Mouse (Mus musculus): Measurements from ENCODE around the gene Spen. TPM values are rescaled to one million over a fixed set of nuclear protein-coding genes. Genes with fewer than 3 reads are reported as not detected.
A peak's percentile ranks its signal among the peaks of the same experiment; 100 is the strongest.

The Spen gene
- polyA plus RNA-seq, 1 experiment, result 46.9 TPM

GRCm38 (mm10) chr4:141530979-141531378, 7.4 kb downstream of the Spen start:
- Histone ChIP-seq H3K4me3 (ENCODE audit: low read depth, low read length) (no peak overlapping the region), H3K36me3 (ENCODE audit: control insufficient read depth, insufficient read depth, low read length, poor library complexity, severe bottlenecking) (no peaks in the 10 kb centered on the region), H3K27me3 (ENCODE audit: control insufficient read depth, insufficient read depth, low read length, poor library complexity, severe bottlenecking) (no peaks in the 10 kb centered on the region), H3K4me1 (ENCODE audit: control insufficient read depth, insufficient read depth, low read length) (peaks cover 5% of the 10 kb centered on the region), H3K9ac (ENCODE audit: low read depth, poor library complexity, severe bottlenecking) (no peak overlapping the region), H3K9me3 (replicated peaks; ENCODE audit: control insufficient read depth, insufficient read depth, low read length, poor library complexity, severe bottlenecking) (no peaks in the 10 kb centered on the region), H3K27ac (ENCODE audit: insufficient read depth, low read length) (no peak overlapping the region)
- no peak for TF ChIP-seq POLR2A (IDR thresholded peaks at IDR 0.05; ENCODE audit: insufficient read depth, low read length)
- no peak for TF ChIP-seq CTCF (IDR thresholded peaks at IDR 0.05; ENCODE audit: low read depth, low read length)
- no peak for TF ChIP-seq EP300 (IDR thresholded peaks at IDR 0.05; ENCODE audit: insufficient read depth, low read depth, low read length)

- no peak overlapping the region for H3K4me3 ChIP-seq (ENCODE audit: low read depth, low read length)
- TF ChIP-seq EP300 (IDR thresholded peaks at IDR 0.05; ENCODE audit: insufficient read depth, low read depth, low read length), result no peak
- peak; percentile 28 for TF ChIP-seq CTCF (IDR thresholded peaks at IDR 0.05; ENCODE audit: low read depth, low read length)
- H3K9ac ChIP-seq (ENCODE audit: low read depth, poor library complexity, severe bottlenecking), result no peak overlapping the region
- peaks cover 5% of the 10 kb centered on the region for H3K4me1 ChIP-seq (ENCODE audit: control insufficient read depth, insufficient read depth, low read length)
- H3K27ac ChIP-seq (ENCODE audit: insufficient read depth, low read length), result no peak overlapping the region
- no peaks in the 10 kb centered on the region for H3K9me3 ChIP-seq (replicated peaks; ENCODE audit: control insufficient read depth, insufficient read depth, low read length, poor library complexity, severe bottlenecking)
- no peaks in the 10 kb centered on the region for H3K27me3 ChIP-seq (ENCODE audit: control insufficient read depth, insufficient read depth, low read length, poor library complexity, severe bottlenecking)
- no peaks in the 10 kb centered on the region for H3K36me3 ChIP-seq (ENCODE audit: control insufficient read depth, insufficient read depth, low read length, poor library complexity, severe bottlenecking)
Observed at GRCm38 (mm10) chr4:141528938-141529337, 9.5 kb downstream of the Spen start.

DNA sequence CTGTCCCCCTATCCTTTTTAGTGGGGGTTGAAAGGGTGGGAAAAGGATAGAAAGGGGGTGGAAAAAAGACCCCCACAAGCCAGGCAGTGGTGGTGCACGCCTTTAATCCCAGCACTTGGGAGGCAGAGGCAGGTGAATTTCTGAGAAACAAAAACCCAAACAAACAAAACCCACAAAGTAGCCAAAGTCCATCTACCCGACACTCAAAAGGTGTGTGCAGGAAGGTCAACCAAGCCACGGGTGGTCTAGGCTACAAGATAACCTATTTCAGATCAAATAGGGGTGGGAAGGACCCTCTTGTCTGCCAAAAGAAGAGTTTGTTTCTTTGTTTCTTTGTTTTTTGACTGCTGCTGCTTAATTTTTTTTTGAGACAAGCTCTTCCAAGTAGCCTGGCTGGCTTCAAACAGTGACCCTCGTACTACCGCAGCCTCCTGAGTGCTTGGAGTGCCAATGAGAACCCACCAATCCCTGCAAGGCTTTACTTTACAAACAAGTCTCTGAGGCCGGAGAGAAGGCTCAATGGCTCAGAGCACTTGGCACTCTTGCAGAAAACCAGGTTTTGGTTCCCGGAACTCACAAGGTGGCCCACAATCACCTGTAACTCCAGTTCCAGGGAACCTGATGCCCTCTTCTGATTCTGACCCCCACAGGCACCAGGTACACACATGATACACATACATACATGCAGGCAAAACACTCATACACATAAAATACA, 11.3 kb downstream of the Spen start:
- H3K27ac ChIP-seq (ENCODE audit: insufficient read depth, low read length), result no peak overlapping the region
- H3K4me3 ChIP-seq (ENCODE audit: low read depth, low read length), result no peak overlapping the region
- no peak for TF ChIP-seq POLR2A (IDR thresholded peaks at IDR 0.05; ENCODE audit: insufficient read depth, low read length)
- no peak for TF ChIP-seq CTCF (IDR thresholded peaks at IDR 0.05; ENCODE audit: low read depth, low read length)
- TF ChIP-seq EP300 (IDR thresholded peaks at IDR 0.05; ENCODE audit: insufficient read depth, low read depth, low read length), result no peak

GRCm38 (mm10) chr4:141525940-141526339, 12.5 kb downstream of the Spen start:
- H3K36me3 ChIP-seq (ENCODE audit: control insufficient read depth, insufficient read depth, low read length, poor library complexity, severe bottlenecking), result peaks cover 13% of the 10 kb centered on the region

More for the DNA sequence above, 11.3 kb downstream of the Spen start:
- H3K9me3 ChIP-seq (replicated peaks; ENCODE audit: control insufficient read depth, insufficient read depth, low read length, poor library complexity, severe bottlenecking), result no peaks in the 10 kb centered on the region
- H3K4me1 ChIP-seq (ENCODE audit: control insufficient read depth, insufficient read depth, low read length), result peaks cover 3% of the 10 kb centered on the region
- no peaks in the 10 kb centered on the region for H3K27me3 ChIP-seq (ENCODE audit: control insufficient read depth, insufficient read depth, low read length, poor library complexity, severe bottlenecking)
- H3K36me3 ChIP-seq (ENCODE audit: control insufficient read depth, insufficient read depth, low read length, poor library complexity, severe bottlenecking), result peaks cover 1% of the 10 kb centered on the region; the same call in 1 of the 2 replicates
- H3K9ac ChIP-seq (ENCODE audit: low read depth, poor library complexity, severe bottlenecking), result no peak overlapping the region

DNA sequence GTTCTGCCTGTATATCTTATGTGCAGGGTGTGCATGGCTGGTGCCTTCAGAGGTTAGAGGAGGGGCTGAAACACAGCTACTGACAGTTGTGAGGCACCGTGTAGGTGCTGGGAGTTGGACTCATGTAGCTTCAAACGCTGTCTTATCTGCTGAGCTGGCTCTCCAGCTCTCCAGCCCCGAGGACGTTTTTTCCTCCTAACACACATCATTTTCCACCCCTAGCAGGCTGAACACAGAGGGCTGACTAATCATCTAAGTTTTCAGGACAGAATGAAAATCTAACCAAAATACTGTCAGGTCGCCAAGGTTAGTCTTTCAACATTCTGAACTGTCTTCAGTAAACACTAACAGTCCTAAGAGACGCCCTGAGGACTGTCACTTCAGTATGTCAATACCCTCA, 13.7 kb downstream of the Spen start:
- no peak overlapping the region for H3K27ac ChIP-seq (ENCODE audit: insufficient read depth, low read length)
- no peak for TF ChIP-seq POLR2A (IDR thresholded peaks at IDR 0.05; ENCODE audit: insufficient read depth, low read length)
- no peak for TF ChIP-seq EP300 (IDR thresholded peaks at IDR 0.05; ENCODE audit: insufficient read depth, low read depth, low read length)
- TF ChIP-seq CTCF (IDR thresholded peaks at IDR 0.05; ENCODE audit: low read depth, low read length), result no peak
- H3K4me3 ChIP-seq (ENCODE audit: low read depth, low read length), result no peak overlapping the region
- no peak overlapping the region for H3K9ac ChIP-seq (ENCODE audit: low read depth, poor library complexity, severe bottlenecking)
- no peaks in the 10 kb centered on the region for H3K9me3 ChIP-seq (replicated peaks; ENCODE audit: control insufficient read depth, insufficient read depth, low read length, poor library complexity, severe bottlenecking)
- peaks cover 18% of the 10 kb centered on the region for H3K36me3 ChIP-seq (ENCODE audit: control insufficient read depth, insufficient read depth, low read length, poor library complexity, severe bottlenecking)
- H3K4me1 ChIP-seq (ENCODE audit: control insufficient read depth, insufficient read depth, low read length), result no peaks in the 10 kb centered on the region
- H3K27me3 ChIP-seq (ENCODE audit: control insufficient read depth, insufficient read depth, low read length, poor library complexity, severe bottlenecking), result no peaks in the 10 kb centered on the region

More at GRCm38 (mm10) chr4:141525940-141526339, 12.5 kb downstream of the Spen start:
- Histone ChIP-seq H3K9me3 (replicated peaks; ENCODE audit: control insufficient read depth, insufficient read depth, low read length, poor library complexity, severe bottlenecking) (no peaks in the 10 kb centered on the region), H3K4me3 (ENCODE audit: low read depth, low read length) (no peak overlapping the region), H3K4me1 (ENCODE audit: control insufficient read depth, insufficient read depth, low read length) (peaks cover under 1% of the 10 kb centered on the region), H3K9ac (ENCODE audit: low read depth, poor library complexity, severe bottlenecking) (no peak overlapping the region), H3K27ac (ENCODE audit: insufficient read depth, low read length) (no peak overlapping the region), H3K27me3 (ENCODE audit: control insufficient read depth, insufficient read depth, low read length, poor library complexity, severe bottlenecking) (no peaks in the 10 kb centered on the region)
- no peak for TF ChIP-seq CTCF (IDR thresholded peaks at IDR 0.05; ENCODE audit: low read depth, low read length)
- no peak for TF ChIP-seq EP300 (IDR thresholded peaks at IDR 0.05; ENCODE audit: insufficient read depth, low read depth, low read length)
- TF ChIP-seq POLR2A (IDR thresholded peaks at IDR 0.05; ENCODE audit: insufficient read depth, low read length), result no peak

DNA sequence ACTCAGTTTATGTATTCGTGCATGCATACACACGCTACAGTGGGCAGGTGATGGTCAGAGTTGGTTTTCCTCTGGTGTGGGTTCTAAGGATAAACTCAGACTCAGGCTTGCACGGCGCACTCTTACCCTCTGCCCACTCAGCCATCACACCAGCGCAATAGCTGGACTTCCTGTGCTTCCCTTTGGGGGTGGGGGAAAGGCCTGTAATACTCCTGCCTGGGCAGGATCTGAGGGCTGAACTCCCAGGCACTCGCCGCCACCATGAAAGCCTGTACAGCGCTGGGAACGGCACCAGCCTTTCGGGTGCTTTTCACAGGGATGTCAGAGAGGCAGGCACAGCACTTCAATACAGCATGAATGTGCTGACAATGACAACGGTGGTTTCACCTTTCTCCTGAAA, 15.3 kb downstream of the Spen start:
- Histone ChIP-seq H3K36me3 (ENCODE audit: control insufficient read depth, insufficient read depth, low read length, poor library complexity, severe bottlenecking) (peaks cover 18% of the 10 kb centered on the region), H3K9ac (ENCODE audit: low read depth, poor library complexity, severe bottlenecking) (no peak overlapping the region), H3K4me3 (ENCODE audit: low read depth, low read length) (no peak overlapping the region), H3K9me3 (replicated peaks; ENCODE audit: control insufficient read depth, insufficient read depth, low read length, poor library complexity, severe bottlenecking) (no peaks in the 10 kb centered on the region), H3K27ac (ENCODE audit: insufficient read depth, low read length) (no peak overlapping the region), H3K27me3 (ENCODE audit: control insufficient read depth, insufficient read depth, low read length, poor library complexity, severe bottlenecking) (no peaks in the 10 kb centered on the region), H3K4me1 (ENCODE audit: control insufficient read depth, insufficient read depth, low read length) (no peaks in the 10 kb centered on the region)
- TF ChIP-seq EP300 (IDR thresholded peaks at IDR 0.05; ENCODE audit: insufficient read depth, low read depth, low read length) (no peak), CTCF (IDR thresholded peaks at IDR 0.05; ENCODE audit: low read depth, low read length) (no peak), POLR2A (IDR thresholded peaks at IDR 0.05; ENCODE audit: insufficient read depth, low read length) (no peak)
